Mouse (Mus musculus): ENCODE results near the gene Cbarp. TPM values are rescaled to one million over a fixed set of nuclear protein-coding genes. Genes with fewer than 3 reads are reported as not detected.

Gene Cbarp
- polyA plus RNA-seq, 1 experiment from 2014 or later: 5.0 TPM

GRCm38 (mm10) chr10:80137626-80138552 lies 2.7 kb downstream of the Cbarp start:
- Histone ChIP-seq H3K36me3 (no peaks in the 10 kb centered on the region), H3K27me3 (peaks cover 53% of the 10 kb centered on the region), H3K4me2 (peak overlapping the region; percentile 98), H3K9ac (peak overlapping the region; percentile 70), H3K27ac (peak overlapping the region; percentile 74), H3K9me3 (no peaks in the 10 kb centered on the region), H3K4me3 (peak overlapping the region; percentile 61), H3K4me1 (peaks cover 55% of the 10 kb centered on the region)
- 5% methylated on average over 21 of the region's 33 CpGs for WGBS
- ATAC-seq (ENCODE audit: borderline replicate concordance, extremely low read depth, low FRiP score, low TSS enrichment): no peak

- peak overlapping the region; percentile 61 for H3K4me3 ChIP-seq
- H3K36me3 ChIP-seq: peaks cover 5% of the 10 kb centered on the region; the same call in 1 of the 2 replicates
- peak overlapping the region; percentile 98 for H3K4me2 ChIP-seq
- 5% methylated on average over 29 of the region's 29 CpGs for WGBS
- peak overlapping the region; percentile 8; the same call in 1 of the 2 replicates for H3K9ac ChIP-seq
- no peaks in the 10 kb centered on the region for H3K9me3 ChIP-seq
- peaks cover 53% of the 10 kb centered on the region for H3K27me3 ChIP-seq
- ATAC-seq (ENCODE audit: borderline replicate concordance, extremely low read depth, low FRiP score, low TSS enrichment): no peak
- H3K27ac ChIP-seq: peak overlapping the region; percentile 74
- peaks cover 52% of the 10 kb centered on the region for H3K4me1 ChIP-seq
These were observed 3.5 kb downstream of the Cbarp start for GRCm38 (mm10) chr10:80136952-80137625.

GRCm38 (mm10) chr10:80136179-80136951 lies 4.3 kb downstream of the Cbarp start:
- Histone ChIP-seq H3K27ac (peak overlapping the region; percentile 74), H3K4me2 (peak overlapping the region; percentile 98), H3K4me3 (peak overlapping the region; percentile 61), H3K9me3 (no peaks in the 10 kb centered on the region), H3K4me1 (peaks cover 52% of the 10 kb centered on the region), H3K27me3 (peaks cover 53% of the 10 kb centered on the region), H3K9ac (peak overlapping the region; percentile 8; the same call in 1 of the 2 replicates), H3K36me3 (peaks cover 11% of the 10 kb centered on the region; the same call in 1 of the 2 replicates)
- WGBS: 11% methylated on average over 47 of the region's 49 CpGs
- ATAC-seq (ENCODE audit: borderline replicate concordance, extremely low read depth, low FRiP score, low TSS enrichment): no peak

GRCm38 (mm10) chr10:80135641-80136040 lies 5.0 kb downstream of the Cbarp start:
- H3K27ac ChIP-seq: no peak overlapping the region
- WGBS: 86% methylated on average over 1 of the region's 1 CpGs
- H3K9me3 ChIP-seq: no peaks in the 10 kb centered on the region
- no peak overlapping the region for H3K9ac ChIP-seq
- peaks cover 18% of the 10 kb centered on the region for H3K36me3 ChIP-seq
- peaks cover 51% of the 10 kb centered on the region for H3K4me1 ChIP-seq
- no peak for ATAC-seq (ENCODE audit: borderline replicate concordance, extremely low read depth, low FRiP score, low TSS enrichment)
- no peak overlapping the region for H3K4me2 ChIP-seq
- peaks cover 53% of the 10 kb centered on the region for H3K27me3 ChIP-seq
- no peak overlapping the region for H3K4me3 ChIP-seq

- no peak for ATAC-seq (ENCODE audit: borderline replicate concordance, extremely low read depth, low FRiP score, low TSS enrichment)
- Histone ChIP-seq H3K9ac (no peak overlapping the region), H3K4me2 (no peak overlapping the region), H3K27me3 (peaks cover 51% of the 10 kb centered on the region), H3K9me3 (no peaks in the 10 kb centered on the region), H3K27ac (no peak overlapping the region), H3K4me3 (no peak overlapping the region), H3K4me1 (peaks cover 50% of the 10 kb centered on the region), H3K36me3 (peaks cover 23% of the 10 kb centered on the region)
- WGBS: 78% methylated on average over 10 of the region's 10 CpGs
These were observed 5.5 kb downstream of the Cbarp start for GRCm38 (mm10) chr10:80135161-80135560.

- Histone ChIP-seq H3K4me2 (no peak overlapping the region), H3K27me3 (peaks cover 43% of the 10 kb centered on the region), H3K4me3 (no peak overlapping the region), H3K9ac (no peak overlapping the region), H3K9me3 (no peaks in the 10 kb centered on the region), H3K27ac (no peak overlapping the region), H3K4me1 (peaks cover 48% of the 10 kb centered on the region), H3K36me3 (peaks cover 30% of the 10 kb centered on the region)
- no peak for ATAC-seq (ENCODE audit: borderline replicate concordance, extremely low read depth, low FRiP score, low TSS enrichment)
- WGBS: 86% methylated on average over 9 of the region's 9 CpGs
These were observed 6.2 kb downstream of the Cbarp start for GRCm38 (mm10) chr10:80134421-80134820.

GRCm38 (mm10) chr10:80133226-80133849 lies 7.3 kb downstream of the Cbarp start:
- H3K9me3 ChIP-seq: no peaks in the 10 kb centered on the region
- H3K4me2 ChIP-seq: no peak overlapping the region
- H3K36me3 ChIP-seq: peaks cover 41% of the 10 kb centered on the region
- peaks cover 33% of the 10 kb centered on the region for H3K27me3 ChIP-seq
- no peak overlapping the region for H3K4me3 ChIP-seq
- H3K27ac ChIP-seq: no peak overlapping the region
- peaks cover 40% of the 10 kb centered on the region for H3K4me1 ChIP-seq
- 70% methylated on average over 8 of the region's 8 CpGs for WGBS
- ATAC-seq (ENCODE audit: borderline replicate concordance, extremely low read depth, low FRiP score, low TSS enrichment): no peak
- no peak overlapping the region for H3K9ac ChIP-seq

GRCm38 (mm10) chr10:80131952-80132350 lies 8.7 kb downstream of the Cbarp start:
- H3K9me3 ChIP-seq: no peaks in the 10 kb centered on the region
- H3K9ac ChIP-seq: no peak overlapping the region
- H3K27me3 ChIP-seq: peaks cover 19% of the 10 kb centered on the region
- ATAC-seq (ENCODE audit: borderline replicate concordance, extremely low read depth, low FRiP score, low TSS enrichment): no peak
- H3K4me2 ChIP-seq: peak overlapping the region; percentile 14; the same call in 1 of the 2 replicates
- no peak overlapping the region for H3K27ac ChIP-seq
- H3K36me3 ChIP-seq: peaks cover 55% of the 10 kb centered on the region
- 57% methylated on average over 27 of the region's 27 CpGs for WGBS
- H3K4me1 ChIP-seq: peaks cover 26% of the 10 kb centered on the region
- no peak overlapping the region for H3K4me3 ChIP-seq

GRCm38 (mm10) chr10:80131316-80131951 lies 9.2 kb downstream of the Cbarp start:
- no peak for ATAC-seq (ENCODE audit: borderline replicate concordance, extremely low read depth, low FRiP score, low TSS enrichment)
- Histone ChIP-seq H3K36me3 (peaks cover 60% of the 10 kb centered on the region), H3K9ac (no peak overlapping the region), H3K27me3 (peaks cover 14% of the 10 kb centered on the region), H3K4me2 (peak overlapping the region; percentile 14; the same call in 1 of the 2 replicates), H3K4me1 (peaks cover 21% of the 10 kb centered on the region), H3K9me3 (no peaks in the 10 kb centered on the region), H3K27ac (no peak overlapping the region), H3K4me3 (no peak overlapping the region)
- WGBS: 27% methylated on average over 55 of the region's 55 CpGs

- WGBS: 71% methylated on average over 18 of the region's 18 CpGs
- no peak for ATAC-seq (ENCODE audit: borderline replicate concordance, extremely low read depth, low FRiP score, low TSS enrichment)
- H3K9ac ChIP-seq: no peak overlapping the region
- no peak overlapping the region for H3K4me3 ChIP-seq
- no peak overlapping the region for H3K27ac ChIP-seq
- peaks cover 69% of the 10 kb centered on the region for H3K36me3 ChIP-seq
- H3K4me1 ChIP-seq: peaks cover 16% of the 10 kb centered on the region
- H3K4me2 ChIP-seq: no peak overlapping the region
- H3K9me3 ChIP-seq: no peaks in the 10 kb centered on the region
- peaks cover 5% of the 10 kb centered on the region; the same call in 1 of the 2 replicates for H3K27me3 ChIP-seq
These were observed 10.1 kb downstream of the Cbarp start for GRCm38 (mm10) chr10:80130403-80131031.

Measured in lung, embryonic 15.5 days (tissue).